Mouse (Mus musculus): Measurements from ENCODE around the gene Eps15. TPM values are rescaled to one million over a fixed set of nuclear protein-coding genes. Genes with fewer than 3 reads are reported as not detected.
A peak's percentile ranks its signal among the peaks of the same experiment; 100 is the strongest.

The Eps15 gene
- polyA plus RNA-seq, 1 experiment from 2014 or later, result 46.0 TPM

GRCm38 (mm10) chr4:109281946-109282345, 1.9 kb downstream of the Eps15 start:
- 0 out of 2 replicates have a peak overlapping the region, but pooled peaks have one; percentile 17 for H3K4me2 ChIP-seq (ENCODE audit: low read length)
- H3K9ac ChIP-seq (replicated peaks; ENCODE audit: low read depth, low read length), result no peak overlapping the region
- H3K36me3 ChIP-seq (ENCODE audit: control insufficient read depth, insufficient read depth), result no peaks in the 10 kb centered on the region
- peaks cover 4% of the 10 kb centered on the region; the same call in 1 of the 2 replicates for H3K4me1 ChIP-seq (replicated peaks; ENCODE audit: control insufficient read depth, insufficient read depth, low read length)
- H3K4me3 ChIP-seq (replicated peaks; ENCODE audit: low read length), result no peak overlapping the region
- WGBS, result 74% methylated on average over 1 of the region's 1 CpGs
- H3K9me3 ChIP-seq (ENCODE audit: control insufficient read depth, low read length), result no peaks in the 10 kb centered on the region
- no peaks in the 10 kb centered on the region for H3K27me3 ChIP-seq (replicated peaks; ENCODE audit: control insufficient read depth, insufficient read depth, low read length)
- H3K27ac ChIP-seq (ENCODE audit: low read length), result no peak overlapping the region
- no peak for ATAC-seq

GRCm38 (mm10) chr4:109294629-109295028, 14.6 kb downstream of the Eps15 start:
- Histone ChIP-seq H3K4me3 (replicated peaks; ENCODE audit: low read length) (no peak overlapping the region), H3K4me1 (replicated peaks; ENCODE audit: control insufficient read depth, insufficient read depth, low read length) (no peaks in the 10 kb centered on the region), H3K27me3 (replicated peaks; ENCODE audit: control insufficient read depth, insufficient read depth, low read length) (no peaks in the 10 kb centered on the region), H3K4me2 (ENCODE audit: low read length) (no peak overlapping the region), H3K27ac (ENCODE audit: low read length) (no peak overlapping the region), H3K9me3 (ENCODE audit: control insufficient read depth, low read length) (no peaks in the 10 kb centered on the region), H3K9ac (replicated peaks; ENCODE audit: low read depth, low read length) (no peak overlapping the region), H3K36me3 (ENCODE audit: control insufficient read depth, insufficient read depth) (no peaks in the 10 kb centered on the region)
- ATAC-seq, result no peak

- no peak overlapping the region for H3K9ac ChIP-seq (replicated peaks; ENCODE audit: low read depth, low read length)
- no peaks in the 10 kb centered on the region for H3K9me3 ChIP-seq (ENCODE audit: control insufficient read depth, low read length)
- H3K27ac ChIP-seq (ENCODE audit: low read length), result no peak overlapping the region
- H3K27me3 ChIP-seq (replicated peaks; ENCODE audit: control insufficient read depth, insufficient read depth, low read length), result no peaks in the 10 kb centered on the region
- no peaks in the 10 kb centered on the region for H3K4me1 ChIP-seq (replicated peaks; ENCODE audit: control insufficient read depth, insufficient read depth, low read length)
- H3K4me3 ChIP-seq (replicated peaks; ENCODE audit: low read length), result no peak overlapping the region
- H3K4me2 ChIP-seq (ENCODE audit: low read length), result no peak overlapping the region
- WGBS, result 76% methylated on average over 2 of the region's 2 CpGs
- no peaks in the 10 kb centered on the region for H3K36me3 ChIP-seq (ENCODE audit: control insufficient read depth, insufficient read depth)
- no peak for ATAC-seq
These were observed 16.4 kb downstream of the Eps15 start for GRCm38 (mm10) chr4:109296510-109296909.

- Histone ChIP-seq H3K27ac (ENCODE audit: low read length) (no peak overlapping the region), H3K4me1 (replicated peaks; ENCODE audit: control insufficient read depth, insufficient read depth, low read length) (no peaks in the 10 kb centered on the region), H3K9ac (replicated peaks; ENCODE audit: low read depth, low read length) (no peak overlapping the region), H3K36me3 (ENCODE audit: control insufficient read depth, insufficient read depth) (no peaks in the 10 kb centered on the region), H3K4me3 (replicated peaks; ENCODE audit: low read length) (no peak overlapping the region), H3K4me2 (ENCODE audit: low read length) (no peak overlapping the region), H3K27me3 (replicated peaks; ENCODE audit: control insufficient read depth, insufficient read depth, low read length) (no peaks in the 10 kb centered on the region), H3K9me3 (ENCODE audit: control insufficient read depth, low read length) (no peaks in the 10 kb centered on the region)
- no peak for ATAC-seq
These were observed 19.1 kb downstream of the Eps15 start for GRCm38 (mm10) chr4:109299136-109299535.

GRCm38 (mm10) chr4:109316941-109317894, 37.1 kb downstream of the Eps15 start:
- Histone ChIP-seq H3K27me3 (replicated peaks; ENCODE audit: control insufficient read depth, insufficient read depth, low read length) (no peaks in the 10 kb centered on the region), H3K36me3 (ENCODE audit: control insufficient read depth, insufficient read depth) (no peaks in the 10 kb centered on the region), H3K27ac (ENCODE audit: low read length) (no peak overlapping the region), H3K4me2 (ENCODE audit: low read length) (no peak overlapping the region), H3K4me3 (replicated peaks; ENCODE audit: low read length) (no peak overlapping the region), H3K9ac (replicated peaks; ENCODE audit: low read depth, low read length) (no peak overlapping the region), H3K4me1 (replicated peaks; ENCODE audit: control insufficient read depth, insufficient read depth, low read length) (no peaks in the 10 kb centered on the region), H3K9me3 (ENCODE audit: control insufficient read depth, low read length) (no peaks in the 10 kb centered on the region)
- ATAC-seq, result no peak

- Histone ChIP-seq H3K36me3 (ENCODE audit: control insufficient read depth, insufficient read depth) (peaks cover 4% of the 10 kb centered on the region; the same call in 1 of the 2 replicates), H3K4me3 (replicated peaks; ENCODE audit: low read length) (no peak overlapping the region), H3K4me1 (replicated peaks; ENCODE audit: control insufficient read depth, insufficient read depth, low read length) (no peaks in the 10 kb centered on the region), H3K27me3 (replicated peaks; ENCODE audit: control insufficient read depth, insufficient read depth, low read length) (no peaks in the 10 kb centered on the region), H3K9ac (replicated peaks; ENCODE audit: low read depth, low read length) (no peak overlapping the region), H3K27ac (ENCODE audit: low read length) (no peak overlapping the region), H3K9me3 (ENCODE audit: control insufficient read depth, low read length) (no peaks in the 10 kb centered on the region), H3K4me2 (ENCODE audit: low read length) (no peak overlapping the region)
- ATAC-seq, result no peak
- WGBS, result 89% methylated on average over 4 of the region's 4 CpGs
These were observed 56.7 kb downstream of the Eps15 start for GRCm38 (mm10) chr4:109336796-109337195.

GRCm38 (mm10) chr4:109341222-109341621, 61.2 kb downstream of the Eps15 start:
- Histone ChIP-seq H3K4me3 (replicated peaks; ENCODE audit: low read length) (no peak overlapping the region), H3K9ac (replicated peaks; ENCODE audit: low read depth, low read length) (no peak overlapping the region), H3K36me3 (ENCODE audit: control insufficient read depth, insufficient read depth) (no peaks in the 10 kb centered on the region), H3K4me2 (ENCODE audit: low read length) (no peak overlapping the region), H3K4me1 (replicated peaks; ENCODE audit: control insufficient read depth, insufficient read depth, low read length) (no peaks in the 10 kb centered on the region; the same call in 1 of the 2 replicates), H3K9me3 (ENCODE audit: control insufficient read depth, low read length) (no peaks in the 10 kb centered on the region), H3K27me3 (replicated peaks; ENCODE audit: control insufficient read depth, insufficient read depth, low read length) (no peaks in the 10 kb centered on the region), H3K27ac (ENCODE audit: low read length) (no peak overlapping the region)
- 57% methylated on average over 1 of the region's 1 CpGs for WGBS
- no peak for ATAC-seq

- 31% methylated on average over 4 of the region's 4 CpGs for WGBS
- peak; percentile 96 for ATAC-seq
- H3K9ac ChIP-seq (replicated peaks; ENCODE audit: low read depth, low read length), result peak overlapping the region; percentile 55
- 0 out of 2 replicates have a peak overlapping the region, but pooled peaks have one; percentile 66 for H3K27ac ChIP-seq (ENCODE audit: low read length)
- H3K27me3 ChIP-seq (replicated peaks; ENCODE audit: control insufficient read depth, insufficient read depth, low read length), result no peaks in the 10 kb centered on the region
- H3K4me3 ChIP-seq (replicated peaks; ENCODE audit: low read length), result peak overlapping the region; percentile 60
- no peaks in the 10 kb centered on the region for H3K36me3 ChIP-seq (ENCODE audit: control insufficient read depth, insufficient read depth)
- H3K4me2 ChIP-seq (ENCODE audit: low read length), result peak overlapping the region; percentile 47
- H3K4me1 ChIP-seq (replicated peaks; ENCODE audit: control insufficient read depth, insufficient read depth, low read length), result no peaks in the 10 kb centered on the region; the same call in 1 of the 2 replicates
- H3K9me3 ChIP-seq (ENCODE audit: control insufficient read depth, low read length), result no peaks in the 10 kb centered on the region
These were observed 62.9 kb downstream of the Eps15 start for GRCm38 (mm10) chr4:109342783-109343485.

- 69% methylated on average over 5 of the region's 5 CpGs for WGBS
- H3K27ac ChIP-seq (ENCODE audit: low read length), result peak overlapping the region; percentile 41; the same call in 1 of the 2 replicates
- ATAC-seq, result no peak; the same call in 1 of the 2 replicates
These were observed 63.8 kb downstream of the Eps15 start for GRCm38 (mm10) chr4:109343909-109344308.

More at GRCm38 (mm10) chr4:109343909-109344308, 63.8 kb downstream of the Eps15 start:
- Histone ChIP-seq H3K9me3 (ENCODE audit: control insufficient read depth, low read length) (no peaks in the 10 kb centered on the region), H3K27me3 (replicated peaks; ENCODE audit: control insufficient read depth, insufficient read depth, low read length) (no peaks in the 10 kb centered on the region), H3K4me2 (ENCODE audit: low read length) (peak overlapping the region; percentile 61), H3K9ac (replicated peaks; ENCODE audit: low read depth, low read length) (peak overlapping the region; percentile 50), H3K4me1 (replicated peaks; ENCODE audit: control insufficient read depth, insufficient read depth, low read length) (no peaks in the 10 kb centered on the region; the same call in 1 of the 2 replicates), H3K4me3 (replicated peaks; ENCODE audit: low read length) (peak overlapping the region; percentile 49), H3K36me3 (ENCODE audit: control insufficient read depth, insufficient read depth) (no peaks in the 10 kb centered on the region)
